Mouse (Mus musculus) midbrain, embryonic 14.5 days (tissue): Measurements from ENCODE around the gene Umad1. TPM values are rescaled to one million over a fixed set of nuclear protein-coding genes. Genes with fewer than 3 reads are reported as not detected.

Experiments used
- ATAC-seq: fragments of 200-750 bp; cut with Nextera tagmentation; 2 replicates; pipeline ENCODE4 v1.8.0; 2017; ENCODE audit warnings: moderate number of reproducible peaks, moderate library complexity; ENCODE audit not compliant: low FRiP score, low TSS enrichment
- DNase-seq: peaks from one replicate; pipeline ENCODE4 v3.0.0-alpha.2; 2015
- H3K27ac ChIP-seq: fragments of 300-500 bp; sonication (generic); replicated peaks from 2 replicates; pipeline ENCODE4 v1.5.1; 2014; ENCODE audit warnings: mild to moderate bottlenecking, low read depth, low read length, moderate library complexity
- H3K27me3 ChIP-seq: fragments of 300-500 bp; sonication (generic); 2 replicates; pipeline ENCODE4 v1.6.1; 2014; ENCODE audit warnings: low read length, control low read depth, mixed read lengths; ENCODE audit not compliant: control insufficient read depth, insufficient read depth
- H3K36me3 ChIP-seq: fragments of 300-500 bp; sonication (generic); 2 replicates; pipeline ENCODE4 v1.6.1; 2014; ENCODE audit warnings: low read length, control low read depth; ENCODE audit not compliant: control insufficient read depth, insufficient read depth
- H3K4me1 ChIP-seq: fragments of 300-500 bp; sonication (generic); 2 replicates; pipeline ENCODE4 v1.6.1; 2014; ENCODE audit warnings: mild to moderate bottlenecking, antibody characterized with exemption, low read length, control low read depth; ENCODE audit not compliant: control insufficient read depth, insufficient read depth
- H3K4me2 ChIP-seq: fragments of 300-500 bp; sonication (generic); 2 replicates; pipeline ENCODE4 v1.6.1; 2014; ENCODE audit warnings: mild to moderate bottlenecking, low read length, moderate library complexity
- H3K4me3 ChIP-seq: fragments of 300-500 bp; sonication (generic); replicated peaks from 2 replicates; pipeline ENCODE4 v1.5.1; 2014; ENCODE audit warnings: low read depth, low read length
- H3K9ac ChIP-seq: fragments of 300-500 bp; sonication (generic); replicated peaks from 2 replicates; pipeline ENCODE4 v1.6.1; 2014; ENCODE audit warnings: mild to moderate bottlenecking, low read length, moderate library complexity
- H3K9me3 ChIP-seq: fragments of 300-500 bp; sonication (generic); 2 replicates; pipeline ENCODE4 v1.6.1; 2016; ENCODE audit warnings: low read length, control low read depth, mixed read lengths; ENCODE audit not compliant: control insufficient read depth
- WGBS: fragments of 180-500 bp; shearing (Covaris S2); extraction: QIAGEN DNeasy Blood & Tissue Kit; methylation state at CpG from one replicate; pipeline ENCODE4 v1.1.7; 2014; 5-methylcytosine and 5-hydroxymethylcytosine counted together
- polyA plus RNA-seq: library from polyadenylated mRNA; unstranded; fragments of >200 nt; fragmentation: Nextera tagmentation; extraction: Ambion mirVana; gene quantifications from 2 replicates; pipeline ENCODE4 v1.2.1, GENCODE M21; 2014

Umad1 gene
- polyA plus RNA-seq, 1 experiment from 2014 or later = 57.2 TPM

DNA sequence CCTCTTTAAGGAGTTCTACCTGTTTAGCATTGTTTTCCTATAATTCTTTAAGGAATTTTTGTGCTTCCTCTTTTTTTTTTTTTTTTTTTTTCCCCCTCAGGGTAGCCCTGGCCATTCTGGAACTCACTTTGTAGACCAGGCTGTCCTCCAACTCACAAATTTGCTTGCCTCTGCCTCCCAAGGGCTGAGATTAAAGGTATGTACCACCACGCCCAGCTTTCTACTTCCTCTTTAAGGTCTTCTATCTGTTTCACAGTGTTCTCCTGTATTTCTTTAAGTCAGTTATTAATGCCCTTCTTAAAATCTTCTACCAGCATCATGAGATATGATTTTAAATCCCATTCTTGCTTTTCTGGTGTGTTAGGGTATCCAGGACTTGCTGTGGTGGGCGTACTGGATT, 130.2 kb downstream of the Umad1 start:
- Histone ChIP-seq H3K4me1 (no peaks in the 10 kb centered on the region), H3K27ac (no peak overlapping the region), H3K9me3 (no peaks in the 10 kb centered on the region), H3K4me3 (no peak overlapping the region), H3K36me3 (no peaks in the 10 kb centered on the region), H3K9ac (no peak overlapping the region), H3K27me3 (no peaks in the 10 kb centered on the region), H3K4me2 (no peak overlapping the region)
- no peak for ATAC-seq
- DNase-seq = no peak
- 97% methylated on average over 2 of the region's 2 CpGs for WGBS

DNA sequence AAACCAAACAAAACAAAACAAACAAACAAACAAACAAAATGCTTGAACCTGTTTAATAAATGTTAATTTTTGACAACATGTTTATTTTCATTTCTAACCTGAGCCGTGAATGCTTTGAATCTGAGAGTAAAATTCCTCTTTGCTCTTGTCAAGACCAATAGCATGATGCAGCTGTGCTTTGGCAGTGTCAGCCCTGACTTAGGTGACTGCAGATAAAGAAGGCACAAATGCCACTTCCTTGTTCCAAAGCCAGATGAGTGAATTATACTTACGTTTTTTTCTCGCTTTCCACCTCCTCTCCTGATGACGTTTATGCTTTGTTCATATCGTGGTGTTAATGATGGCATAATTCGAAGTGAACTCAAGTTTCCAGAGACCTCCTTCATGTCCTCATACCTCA, 131.2 kb downstream of the Umad1 start:
- no peak overlapping the region for H3K4me3 ChIP-seq
- DNase-seq = no peak
- ATAC-seq = no peak
- no peaks in the 10 kb centered on the region for H3K27me3 ChIP-seq
- H3K4me2 ChIP-seq = no peak overlapping the region
- H3K9ac ChIP-seq = no peak overlapping the region
- H3K4me1 ChIP-seq = peaks cover 7% of the 10 kb centered on the region
- H3K36me3 ChIP-seq = no peaks in the 10 kb centered on the region
- WGBS = 96% methylated on average over 6 of the region's 6 CpGs
- no peak overlapping the region for H3K27ac ChIP-seq
- H3K9me3 ChIP-seq = no peaks in the 10 kb centered on the region

DNA sequence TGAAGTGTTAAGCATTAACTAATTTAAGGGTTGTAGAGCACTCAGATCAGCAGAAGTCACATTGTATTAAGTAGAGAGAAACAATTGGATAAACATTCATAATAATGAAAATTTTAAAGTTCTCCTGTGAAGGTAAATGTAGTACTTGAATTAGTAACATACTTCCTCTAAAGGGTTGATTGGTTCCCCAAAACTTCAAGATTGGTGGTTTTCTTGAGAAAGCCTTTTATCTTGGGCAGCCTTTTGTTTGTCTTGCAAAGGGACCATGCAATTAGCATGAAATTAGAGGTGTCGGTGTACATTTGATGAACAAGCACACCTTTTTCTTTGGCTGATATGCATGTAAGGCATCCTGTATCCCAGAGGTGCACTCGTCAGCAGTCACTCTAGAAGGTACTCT, 131.8 kb downstream of the Umad1 start:
- ATAC-seq = no peak
- WGBS = 86% methylated on average over 2 of the region's 2 CpGs
- no peak overlapping the region for H3K4me3 ChIP-seq
- H3K27ac ChIP-seq = no peak overlapping the region
- H3K4me2 ChIP-seq = no peak overlapping the region
- no peaks in the 10 kb centered on the region for H3K9me3 ChIP-seq
- no peak for DNase-seq
- H3K4me1 ChIP-seq = peaks cover 7% of the 10 kb centered on the region
- H3K36me3 ChIP-seq = no peaks in the 10 kb centered on the region
- H3K27me3 ChIP-seq = no peaks in the 10 kb centered on the region
- no peak overlapping the region for H3K9ac ChIP-seq

DNA sequence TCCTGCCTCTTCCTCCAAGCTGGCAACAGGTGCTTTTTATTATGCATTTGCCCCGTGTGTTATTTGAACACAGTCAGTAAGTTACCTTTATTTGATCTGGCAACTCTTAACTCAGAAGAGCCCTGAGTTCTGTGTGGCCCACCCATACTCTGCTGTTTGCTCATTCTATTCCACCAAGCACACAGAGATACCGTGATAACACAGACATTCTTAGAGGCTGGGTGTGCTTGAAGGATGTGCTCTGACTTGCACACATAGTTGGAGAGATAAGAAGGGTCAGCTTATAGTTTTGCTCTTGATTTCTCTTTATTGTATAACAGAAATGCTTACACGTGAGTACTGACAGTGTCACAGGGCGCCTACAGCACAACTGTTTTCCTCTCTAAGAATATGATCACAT, 133.9 kb downstream of the Umad1 start:
- H3K4me2 ChIP-seq = no peak overlapping the region
- no peak for DNase-seq
- WGBS = 87% methylated on average over 4 of the region's 4 CpGs

DNA sequence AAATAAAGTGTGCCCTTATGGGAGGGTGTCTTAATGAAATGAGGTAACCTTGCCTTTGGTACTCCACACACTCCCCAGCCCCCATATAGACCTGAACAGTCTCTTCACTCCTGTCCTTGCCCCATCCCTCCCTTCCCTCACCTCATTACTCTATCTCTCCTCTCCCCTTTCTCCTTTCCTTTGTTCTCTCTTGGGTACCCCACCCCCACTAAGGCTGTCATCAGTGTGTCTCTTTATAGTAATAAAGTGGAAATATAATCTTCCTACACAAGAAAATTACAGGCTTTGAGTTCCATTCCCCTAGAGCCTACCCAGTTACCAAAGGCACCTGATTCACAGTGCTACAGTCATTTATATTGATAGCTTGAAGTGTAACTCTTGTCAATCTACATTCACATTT, 135.0 kb downstream of the Umad1 start:
- Histone ChIP-seq H3K4me1 (peaks cover 7% of the 10 kb centered on the region), H3K9me3 (no peaks in the 10 kb centered on the region), H3K4me2 (no peak overlapping the region), H3K36me3 (no peaks in the 10 kb centered on the region), H3K27me3 (no peaks in the 10 kb centered on the region), H3K27ac (no peak overlapping the region), H3K9ac (no peak overlapping the region), H3K4me3 (no peak overlapping the region)
- ATAC-seq (no peak), DNase-seq (no peak)

More for the DNA sequence above, 133.9 kb downstream of the Umad1 start:
- Histone ChIP-seq H3K9me3 (no peaks in the 10 kb centered on the region), H3K27ac (no peak overlapping the region), H3K27me3 (no peaks in the 10 kb centered on the region), H3K36me3 (no peaks in the 10 kb centered on the region), H3K4me3 (no peak overlapping the region), H3K4me1 (peaks cover 7% of the 10 kb centered on the region), H3K9ac (no peak overlapping the region)
- no peak for ATAC-seq

DNA sequence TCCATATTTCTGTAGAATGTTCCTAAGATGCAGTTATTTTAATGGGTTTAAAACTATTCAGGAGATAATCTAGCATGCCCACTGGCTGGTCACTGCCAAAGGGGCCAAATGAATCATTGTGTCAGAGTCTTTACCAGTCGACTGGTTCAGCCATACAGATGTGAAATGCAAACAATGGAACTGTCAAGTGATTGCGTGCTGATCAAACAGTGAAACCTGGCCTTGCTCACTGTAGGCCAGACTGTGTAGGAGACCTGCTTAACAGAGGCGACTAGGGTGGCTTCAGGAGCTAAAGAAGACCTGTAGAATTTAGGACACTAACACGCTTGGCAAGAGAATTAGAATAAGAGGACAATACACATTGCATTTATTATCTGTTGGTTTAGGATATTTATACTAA, 136.0 kb downstream of the Umad1 start:
- H3K9ac ChIP-seq = no peak overlapping the region
- H3K4me2 ChIP-seq = no peak overlapping the region
- DNase-seq (no peak), ATAC-seq (no peak)
- no peaks in the 10 kb centered on the region for H3K36me3 ChIP-seq
- H3K27me3 ChIP-seq = no peaks in the 10 kb centered on the region
- no peak overlapping the region for H3K4me3 ChIP-seq
- H3K4me1 ChIP-seq = peaks cover 7% of the 10 kb centered on the region
- 21% methylated on average over 4 of the region's 4 CpGs for WGBS
- H3K9me3 ChIP-seq = no peaks in the 10 kb centered on the region
- H3K27ac ChIP-seq = no peak overlapping the region

DNA sequence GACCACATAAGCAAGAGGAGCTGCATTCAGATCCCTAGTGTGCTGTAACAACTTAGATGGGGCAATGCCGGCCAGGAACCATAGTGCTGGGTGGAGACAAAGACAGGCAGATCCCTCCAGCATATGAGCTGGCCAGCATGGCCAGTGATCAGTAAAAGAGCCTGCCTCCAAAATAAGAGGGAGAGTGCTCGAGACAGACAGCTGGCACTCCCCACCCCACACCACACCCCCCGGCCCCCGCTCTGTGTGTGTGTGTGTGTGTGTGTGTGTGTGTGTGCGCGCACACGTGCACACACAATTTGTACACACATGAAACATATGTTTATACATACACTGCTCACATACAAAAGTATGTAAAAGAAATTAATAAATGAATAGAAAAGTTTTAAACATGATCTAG, 138.2 kb downstream of the Umad1 start:
- H3K4me3 ChIP-seq = no peak overlapping the region
- H3K4me2 ChIP-seq = no peak overlapping the region
- no peak overlapping the region for H3K9ac ChIP-seq
- H3K27me3 ChIP-seq = no peaks in the 10 kb centered on the region
- no peak overlapping the region for H3K27ac ChIP-seq
- no peaks in the 10 kb centered on the region for H3K9me3 ChIP-seq
- no peak for DNase-seq
- H3K4me1 ChIP-seq = peaks cover 7% of the 10 kb centered on the region
- whole genome bisulfite sequencing = 85% methylated on average over 7 of the region's 7 CpGs
- ATAC-seq = no peak
- no peaks in the 10 kb centered on the region for H3K36me3 ChIP-seq

DNA sequence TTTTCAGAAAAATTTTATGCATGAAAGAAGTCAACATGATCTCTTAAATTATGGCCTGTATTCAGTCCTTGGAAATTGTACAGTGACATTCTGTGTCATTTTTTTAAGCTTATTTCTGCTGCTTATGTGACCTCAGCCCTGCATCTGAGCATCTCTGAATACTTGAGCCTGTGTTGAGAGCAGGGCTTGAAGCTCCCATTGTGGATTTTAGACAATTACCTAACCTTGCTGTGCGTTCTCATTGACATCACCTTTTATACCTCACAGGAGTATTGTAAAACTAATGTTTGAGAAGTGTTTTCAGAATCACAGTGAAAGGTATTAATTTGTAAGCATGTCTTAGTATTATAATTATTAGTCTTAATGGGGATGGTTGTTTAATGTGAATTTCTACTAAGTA, 140.6 kb downstream of the Umad1 start:
- H3K4me1 ChIP-seq = peaks cover 4% of the 10 kb centered on the region
- 61% methylated on average over 1 of the region's 1 CpGs for WGBS
- H3K4me2 ChIP-seq = no peak overlapping the region
- no peak overlapping the region for H3K27ac ChIP-seq
- no peaks in the 10 kb centered on the region for H3K36me3 ChIP-seq
- ATAC-seq (no peak), DNase-seq (no peak)
- H3K4me3 ChIP-seq = no peak overlapping the region
- H3K9ac ChIP-seq = no peak overlapping the region
- no peaks in the 10 kb centered on the region for H3K27me3 ChIP-seq
- no peaks in the 10 kb centered on the region for H3K9me3 ChIP-seq

DNA sequence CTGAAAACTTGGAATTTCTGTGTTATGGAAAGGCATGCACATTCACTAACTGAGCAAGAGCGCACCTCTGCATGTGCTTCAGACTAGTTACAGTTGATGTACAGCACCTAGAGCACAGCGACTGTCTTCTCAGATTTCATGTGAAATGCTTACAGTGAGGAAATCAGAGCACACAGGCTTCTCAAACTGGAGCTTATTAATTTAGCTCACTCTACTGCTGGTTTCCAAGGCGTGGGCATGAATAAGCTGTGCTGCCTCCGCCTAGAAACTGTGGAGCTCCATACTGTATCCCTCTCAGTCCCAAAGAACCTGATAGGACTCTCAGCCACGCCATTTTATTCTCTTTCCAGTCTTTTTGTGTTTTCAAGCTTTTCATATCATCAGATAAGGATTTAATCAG, 144.0 kb downstream of the Umad1 start:
- WGBS = 95% methylated on average over 5 of the region's 5 CpGs
- H3K36me3 ChIP-seq = no peaks in the 10 kb centered on the region
- no peaks in the 10 kb centered on the region for H3K4me1 ChIP-seq
- H3K27me3 ChIP-seq = no peaks in the 10 kb centered on the region
- ATAC-seq = no peak
- H3K9ac ChIP-seq = no peak overlapping the region
- H3K4me2 ChIP-seq = no peak overlapping the region
- H3K4me3 ChIP-seq = no peak overlapping the region
- H3K27ac ChIP-seq = no peak overlapping the region
- DNase-seq = no peak
- no peaks in the 10 kb centered on the region for H3K9me3 ChIP-seq
